Mouse (Mus musculus): Measurements from ENCODE around the gene Vars. TPM values are rescaled to one million over a fixed set of nuclear protein-coding genes. Genes with fewer than 3 reads are reported as not detected.

Gene Vars
- total and polyA plus RNA-seq, 3 experiments: 90.3 to 280 (median 277) TPM

DNA sequence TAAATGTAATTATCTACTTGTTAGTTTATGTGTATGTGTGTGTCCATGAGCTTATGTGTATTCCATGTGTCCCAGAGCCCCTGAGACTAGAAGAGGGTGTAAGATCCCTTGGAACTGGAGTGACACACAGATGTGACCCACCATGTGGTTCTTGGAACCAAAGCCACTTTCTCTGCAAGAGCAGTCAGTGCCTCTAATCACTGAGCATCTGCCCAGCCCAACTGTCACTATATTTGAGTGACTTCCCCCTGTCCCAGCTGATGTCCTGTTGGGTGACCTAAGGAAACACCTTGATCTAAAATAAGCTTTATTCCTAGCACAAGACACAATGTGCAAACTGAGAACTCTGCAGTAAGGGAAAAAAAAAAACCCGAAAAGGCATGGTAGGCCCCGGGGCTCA is 27.5 kb downstream of the Vars start:
- Histone ChIP-seq H3K79me2 (replicated peaks; ENCODE audit: control insufficient read depth, extremely low read depth, insufficient read depth, poor library complexity, severe bottlenecking) (no peaks in the 10 kb centered on the region; the same call in none of the 2 replicates), H3K4me2 (ENCODE audit: insufficient read depth, low read depth, poor library complexity, severe bottlenecking) (0 out of 2 replicates have a peak overlapping the region, but pooled peaks have one; percentile 14), H3K27ac (ENCODE audit: insufficient read depth, low read depth) (peak overlapping the region; percentile 26; the same call in 1 of the 2 replicates), H3K4me1 (ENCODE audit: control insufficient read depth in 1 of 2, insufficient read depth in 2 of 2) (peaks cover 20 to 78% of the 10 kb centered on the region in 2 experiments), H3K27me3 (replicated peaks) (no peaks in the 10 kb centered on the region), H3K9me3 (replicated peaks; ENCODE audit: low read length) (no peaks in the 10 kb centered on the region), H3K4me3 (replicated peaks in 1 of 3; ENCODE audit: low read depth in 2 of 3, low read length in 2 of 3, poor library complexity in 1 of 3) (no peak overlapping the region), H3K9ac (ENCODE audit: insufficient read depth, low read depth) (peak overlapping the region; percentile 70; the same call in 1 of the 2 replicates), H3K36me3 (replicated peaks in 1 of 2; ENCODE audit: control insufficient read depth in 1 of 2, insufficient read depth in 1 of 2, low read length in 1 of 2) (peaks cover 4 to 54% of the 10 kb centered on the region in 2 experiments)
- in situ Hi-C loops (cut with MboI; ENCODE audit: low pct_ligation_motif_present, low pct_unique_long_range_greater_than_20kb, low sequenced_read_pairs): loop anchor here (10.0 kb wide), 1 partner anchor 86 kb away; the partner anchor contains the start of gene Ly6g5b
- dilution Hi-C loops (cut with MboI; ENCODE audit: extremely low pct_ligation_motif_present, extremely low pct_unique_long_range_greater_than_20kb, low sequenced_read_pairs): no loop called here
- TF ChIP-seq POLR2AphosphoS2 (IDR thresholded peaks at IDR 0.05; ENCODE audit: low read depth, low read length) (no peak), PAX5 (IDR thresholded peaks at IDR 0.05; ENCODE audit: low read length) (no peak), RCOR1 (conservative IDR thresholded peaks at IDR 0.05; ENCODE audit: low read depth, low read length) (no peak), USF2 (conservative IDR thresholded peaks at IDR 0.05; ENCODE audit: low read depth, low read length) (no peak), ETS1 (conservative IDR thresholded peaks at IDR 0.05; ENCODE audit: low read depth, low read length) (no peak), USF1 (IDR thresholded peaks at IDR 0.05; ENCODE audit: low read depth, low read length) (no peak), EP300 (IDR thresholded peaks at IDR 0.05; ENCODE audit: low read length) (no peak), E2F4 (IDR thresholded peaks at IDR 0.05; ENCODE audit: insufficient replicate concordance, low read depth, low read length) (no peak), HCFC1 (IDR thresholded peaks at IDR 0.05; ENCODE audit: low read depth, low read length) (no peak), NELFE (IDR thresholded peaks at IDR 0.05; ENCODE audit: low read depth, low read length) (no peak), CHD1 (IDR thresholded peaks at IDR 0.05; ENCODE audit: low read depth, low read length) (no peak), MAFK (IDR thresholded peaks at IDR 0.05; ENCODE audit: insufficient replicate concordance, low read length) (no peak)
- DNase-seq (ENCODE audit: extremely low read depth): no peak

DNA sequence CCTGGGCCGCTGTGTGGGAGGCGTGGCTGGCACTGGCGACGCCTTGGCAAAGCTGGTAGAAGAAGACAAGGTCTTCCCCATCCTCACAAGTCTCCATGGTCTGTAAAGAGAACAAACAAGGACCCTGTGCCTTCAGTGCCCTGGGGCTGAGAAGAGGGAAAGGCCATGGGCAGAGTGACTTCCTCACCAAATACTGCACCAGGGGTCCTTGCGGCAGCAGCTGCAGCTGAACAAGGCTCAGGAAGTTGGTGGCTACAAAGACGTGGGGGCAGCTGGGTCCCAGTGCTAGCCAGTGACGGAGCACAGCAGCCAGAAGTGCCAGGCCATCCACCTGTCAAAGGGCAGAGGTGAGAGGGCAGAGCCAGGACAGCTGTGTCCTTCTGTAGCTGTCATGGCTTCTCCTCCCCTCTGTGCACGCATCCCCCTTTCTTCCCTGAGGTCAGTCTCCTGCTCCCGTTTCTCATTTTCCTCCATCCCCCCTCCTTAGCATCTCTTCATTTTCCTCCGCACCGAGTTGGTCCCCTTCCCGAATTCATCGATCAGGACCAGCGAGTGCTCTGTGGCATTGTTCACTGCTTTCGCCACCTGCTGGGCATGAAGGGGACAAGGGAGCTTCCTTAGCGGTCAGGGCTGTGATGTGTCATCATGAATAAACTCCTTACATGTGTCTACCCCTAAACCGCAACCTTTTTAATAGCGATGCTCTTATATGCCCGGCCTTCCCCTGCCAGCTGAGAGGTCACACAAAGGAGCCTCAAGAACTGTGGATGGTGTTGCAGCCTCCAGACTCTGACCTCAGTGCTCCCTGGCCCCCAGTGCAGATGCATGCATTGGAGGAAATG is 29.1 kb downstream of the Vars start:
- in situ Hi-C loops (cut with MboI; ENCODE audit: low pct_ligation_motif_present, low pct_unique_long_range_greater_than_20kb, low sequenced_read_pairs) (loop anchor here (10.0 kb wide), 1 partner anchor 85 kb away; the partner anchor contains the start of gene Ly6g5b), dilution Hi-C loops (cut with MboI; ENCODE audit: extremely low pct_ligation_motif_present, extremely low pct_unique_long_range_greater_than_20kb, low sequenced_read_pairs) (no loop called here)
- no peaks in the 10 kb centered on the region; the same call in none of the 2 replicates for H3K79me2 ChIP-seq (replicated peaks; ENCODE audit: control insufficient read depth, extremely low read depth, insufficient read depth, poor library complexity, severe bottlenecking)
- H3K4me3 ChIP-seq (replicated peaks in 1 of 3; ENCODE audit: low read depth in 2 of 3, low read length in 2 of 3, poor library complexity in 1 of 3): no peak overlapping the region
- TF ChIP-seq CTCF (conservative IDR thresholded peaks at IDR 0.05 in 1 of 2, IDR thresholded peaks at IDR 0.05 in 1 of 2; ENCODE audit: low read depth in 2 of 2, low read length in 2 of 2) (peak in 1 of 2 experiments; percentile 52; a peak in 2 of 4 replicates), RCOR1 (conservative IDR thresholded peaks at IDR 0.05; ENCODE audit: low read depth, low read length) (no peak), CHD1 (IDR thresholded peaks at IDR 0.05; ENCODE audit: low read depth, low read length) (no peak), RAD21 (IDR thresholded peaks at IDR 0.05; ENCODE audit: low read depth, low read length) (no peak; the same call in none of the 2 replicates), USF2 (conservative IDR thresholded peaks at IDR 0.05; ENCODE audit: low read depth, low read length) (no peak), SMC3 (IDR thresholded peaks at IDR 0.05; ENCODE audit: low read depth, low read length) (peak; percentile 32; the same call in 1 of the 2 replicates)
- H3K9ac ChIP-seq (ENCODE audit: insufficient read depth, low read depth): no peak overlapping the region
- H3K36me3 ChIP-seq (replicated peaks in 1 of 2; ENCODE audit: control insufficient read depth in 1 of 2, insufficient read depth in 1 of 2, low read length in 1 of 2): peaks cover 4 to 39% of the 10 kb centered on the region in 2 experiments
- no peaks in the 10 kb centered on the region for H3K27me3 ChIP-seq (replicated peaks)
- H3K4me1 ChIP-seq (ENCODE audit: control insufficient read depth in 1 of 2, insufficient read depth in 2 of 2): peaks cover 16 to 63% of the 10 kb centered on the region in 2 experiments
- no peak for DNase-seq (ENCODE audit: extremely low read depth)
- no peak overlapping the region for H3K4me2 ChIP-seq (ENCODE audit: insufficient read depth, low read depth, poor library complexity, severe bottlenecking)
- no peak overlapping the region for H3K27ac ChIP-seq (ENCODE audit: insufficient read depth, low read depth)
- H3K9me3 ChIP-seq (replicated peaks; ENCODE audit: low read length): no peaks in the 10 kb centered on the region
